Mouse (Mus musculus) gastrocnemius, adult 18-20 months (tissue): ENCODE measurements around the gene Mtmr3. TPM values are rescaled to one million over a fixed set of nuclear protein-coding genes. Genes with fewer than 3 reads are reported as not detected.
A peak's percentile ranks its signal among the peaks of the same experiment; 100 is the strongest.

Source experiments
- DNase-seq: peaks from one replicate; pipeline ENCODE4 v3.0.0; 2021; ENCODE audit warnings: low spot score
- long read RNA-seq, 2 experiments: library from polyadenylated mRNA; stranded (forward); transcript quantifications; one replicate each; pipeline ENCODE4 v2.0.0; 2021
- total RNA-seq, 2 experiments: library from RNA; stranded (reverse); gene quantifications; 2 replicates each; pipeline ENCODE4 v1.2.3; 2021

The Mtmr3 gene
- 10 to 100 TPM; 45.1 to 51.2 TPM for total RNA-seq
- long read RNA-seq, experiment 1, full-length matches to known transcripts: 4 of 79 reads
- long read RNA-seq, experiment 1, partial matches to known transcripts: 14 of 79 reads
- long read RNA-seq, experiment 1, other reads (novel, unspliced or antisense): 61 of 79 reads
- long read RNA-seq, experiment 2, full-length matches to known transcripts: 1 of 47 reads
- long read RNA-seq, experiment 2, partial matches to known transcripts: 13 of 47 reads
- long read RNA-seq, experiment 2, other reads (novel, unspliced or antisense): 33 of 47 reads

DNA sequence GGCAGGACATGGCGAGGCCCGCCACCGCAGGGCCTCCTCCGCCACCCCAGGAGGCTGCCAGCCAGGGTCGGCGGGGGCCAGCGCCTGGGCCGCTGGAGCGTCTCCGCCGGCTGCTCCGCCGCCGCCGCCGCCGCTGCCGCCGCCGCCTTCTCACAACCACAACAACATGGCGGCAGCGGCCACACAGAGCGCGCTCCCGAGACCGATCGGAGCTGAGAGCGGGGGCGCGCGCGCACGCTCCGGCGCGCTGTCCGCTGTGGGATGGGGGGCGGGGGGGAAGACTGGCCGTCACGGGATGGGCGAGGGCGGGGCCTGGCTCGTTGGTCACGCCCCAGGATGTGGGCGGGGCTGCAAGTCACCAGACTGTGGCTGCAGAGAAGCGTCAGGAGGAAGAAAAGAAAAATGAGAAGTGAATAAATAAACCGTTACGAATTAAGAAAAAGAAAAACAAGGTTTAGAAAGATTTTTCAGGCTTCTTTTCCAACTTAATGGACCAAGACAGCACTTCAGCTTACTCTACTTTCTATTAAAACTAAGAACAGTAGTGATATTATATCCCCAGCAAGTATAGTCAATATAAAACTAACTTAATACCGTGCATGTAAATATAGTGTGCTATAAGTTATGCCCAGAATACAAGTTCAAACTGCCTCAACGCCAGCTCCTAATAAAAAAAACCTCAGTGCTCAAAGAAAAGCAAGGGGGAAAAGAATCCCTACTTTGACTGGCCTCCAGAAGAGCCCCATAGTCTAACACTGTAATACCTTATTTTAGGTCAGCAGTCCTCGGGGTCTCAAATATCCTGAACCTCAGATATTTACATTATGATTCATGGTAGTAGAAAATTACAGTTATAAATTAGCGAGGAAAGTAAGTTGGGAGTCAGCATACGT, at the start of gene Mtmr3:
TSS of gene Mtmr3 (minus strand) at position 256 of the 893 bp plus-strand sequence.
- peak; percentile 96 for DNase-seq

- DNase-seq: no peak
These were observed 49.1 kb upstream of the Mtmr3 start for GRCm38 (mm10) chr11:4643722-4644121.

DNA sequence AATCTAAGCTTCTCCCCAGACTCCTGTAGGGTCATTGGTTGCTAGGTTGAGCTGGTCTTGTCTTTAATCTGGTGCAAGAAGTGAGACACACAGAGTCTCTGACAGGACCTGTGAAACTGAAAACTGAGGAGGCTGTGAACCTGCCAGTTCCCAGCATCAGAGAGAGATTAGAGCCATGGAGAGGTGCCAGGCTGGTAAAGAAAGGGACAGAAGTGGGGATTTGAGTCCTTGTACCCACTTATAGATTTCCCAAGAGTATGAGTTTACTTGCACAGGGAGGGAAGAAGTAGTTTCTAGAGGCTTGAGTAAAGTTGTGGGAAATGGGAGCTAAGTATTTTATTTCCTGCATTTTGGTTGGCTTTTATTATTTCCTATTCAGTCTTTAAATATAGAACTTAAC, 46.5 kb upstream of the Mtmr3 start:
- no peak for DNase-seq

DNA sequence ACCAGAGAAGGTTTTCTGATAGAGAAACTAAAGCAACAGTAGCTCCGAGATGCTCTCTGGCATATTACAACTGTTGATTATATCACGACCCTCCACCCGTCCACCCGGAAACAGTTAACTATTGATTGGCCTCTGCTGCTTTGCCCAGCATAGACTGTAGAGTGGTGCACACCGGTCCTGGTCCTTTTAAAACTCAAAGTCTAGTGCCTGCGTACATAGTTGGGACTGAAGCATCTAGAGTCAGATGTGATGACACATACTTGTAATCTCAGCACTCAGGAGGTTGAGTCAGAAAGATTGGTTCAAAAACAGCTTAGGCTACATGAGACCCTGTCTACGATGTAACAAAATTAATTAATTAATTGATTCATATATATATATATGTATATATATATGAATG, 43.6 kb upstream of the Mtmr3 start:
- no peak for DNase-seq

GRCm38 (mm10) chr11:4637534-4638234, 43.0 kb upstream of the Mtmr3 start, which contains the start of gene Ascc2:
Ascc2 (plus strand) TSS chr11:4637747.
- DNase-seq: peak; percentile 98

DNA sequence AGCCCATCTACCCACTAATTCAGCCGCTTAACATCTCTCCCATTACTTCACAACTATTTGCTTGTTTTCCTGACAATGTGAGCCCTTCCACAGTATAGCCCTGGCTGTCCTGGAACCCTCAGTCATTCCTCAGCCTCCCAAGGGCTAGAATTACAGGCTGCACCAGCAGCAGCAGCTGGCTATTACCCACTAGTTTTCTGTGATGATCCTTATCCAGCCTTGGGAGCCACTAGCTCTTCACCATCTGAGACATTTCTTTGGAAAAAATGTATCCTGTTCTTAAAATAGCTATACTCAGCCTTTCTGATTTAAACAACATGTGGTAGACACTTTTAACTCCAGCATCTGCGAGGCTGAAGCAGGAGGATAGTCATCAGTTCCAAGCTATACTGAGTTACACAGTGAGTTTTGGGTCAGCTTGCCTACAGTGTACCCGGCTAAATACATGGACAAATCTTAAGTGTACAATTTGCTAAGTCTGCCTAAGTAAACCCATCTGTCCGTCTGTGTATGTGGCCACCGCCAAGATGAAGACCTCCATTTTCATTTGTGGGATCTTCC, 42.2 kb upstream of the Mtmr3 start:
- peak; percentile 15 for DNase-seq

- DNase-seq: no peak
These were observed 39.7 kb upstream of the Mtmr3 start for GRCm38 (mm10) chr11:4634395-4634794.

GRCm38 (mm10) chr11:4633420-4633819, 38.8 kb upstream of the Mtmr3 start:
- no peak for DNase-seq

DNA sequence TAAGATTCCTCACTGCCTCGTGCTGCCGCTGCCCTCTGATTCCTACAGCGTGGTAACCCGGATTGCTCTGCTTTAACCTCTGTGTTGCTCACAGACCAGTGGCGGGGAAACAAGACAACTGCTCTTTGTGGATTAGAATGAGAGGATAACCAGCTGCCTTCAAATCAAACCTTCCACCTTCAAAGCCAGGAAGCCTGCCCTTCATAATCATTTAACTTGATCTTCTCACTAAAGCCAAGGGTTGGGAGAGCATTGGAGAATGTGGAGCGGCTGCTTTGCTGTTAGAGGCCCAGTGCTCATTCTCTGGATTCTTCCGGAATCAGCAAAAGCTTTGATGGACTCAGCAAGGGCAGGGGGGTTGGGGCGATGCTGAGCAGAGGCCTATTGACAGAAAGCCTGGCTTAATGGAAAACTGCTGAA, 35.2 kb upstream of the Mtmr3 start:
- DNase-seq: no peak

- no peak for DNase-seq
These were observed 33.0 kb upstream of the Mtmr3 start for GRCm38 (mm10) chr11:4627636-4628035.

DNA sequence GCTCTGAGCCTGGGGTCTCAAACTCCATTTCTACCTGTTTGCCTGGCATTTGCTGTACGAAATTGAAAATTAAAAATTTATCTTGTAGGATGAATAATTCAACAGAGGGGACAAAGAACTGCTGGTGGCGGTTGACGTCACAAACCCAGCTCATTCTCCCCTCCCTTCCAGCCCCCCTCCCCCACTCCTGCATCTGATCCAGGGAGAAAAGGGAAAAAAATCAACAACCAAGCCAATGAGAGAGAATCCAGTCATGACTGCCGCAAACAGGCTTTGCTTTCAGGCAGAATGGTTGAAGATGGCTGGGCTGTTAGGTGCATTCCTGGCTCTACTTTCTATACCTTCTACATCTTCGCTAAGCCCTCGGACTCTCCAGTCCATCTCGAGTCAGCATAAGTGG, 31.3 kb upstream of the Mtmr3 start:
- no peak for DNase-seq

DNA sequence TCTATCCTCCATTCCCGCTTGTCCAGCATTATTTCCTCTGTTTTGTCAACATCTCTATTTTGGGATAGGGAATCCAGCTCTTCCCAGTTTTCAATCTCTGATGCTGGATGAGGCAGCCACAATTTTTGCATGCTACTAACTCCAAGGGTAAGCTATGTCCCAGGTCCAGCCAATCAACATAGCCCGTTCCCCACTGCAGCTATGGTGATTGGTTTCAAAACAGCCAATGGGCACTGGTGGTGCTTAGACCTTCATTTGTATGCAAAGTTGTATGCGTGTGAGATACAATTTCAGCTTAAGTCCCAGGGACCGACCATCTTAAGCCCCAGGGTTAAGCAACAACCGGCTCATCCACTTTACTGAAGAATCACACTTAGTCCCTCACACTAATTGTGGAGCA, 28.3 kb upstream of the Mtmr3 start:
- DNase-seq: no peak

GRCm38 (mm10) chr11:4622442-4622986, 27.9 kb upstream of the Mtmr3 start:
- DNase-seq: no peak

GRCm38 (mm10) chr11:4621866-4622265, 27.2 kb upstream of the Mtmr3 start:
- no peak for DNase-seq

- peak; percentile 76 for DNase-seq
These were observed 25.9 kb upstream of the Mtmr3 start for GRCm38 (mm10) chr11:4620501-4621108.

- no peak for DNase-seq
These were observed 25.4 kb upstream of the Mtmr3 start, which contains the start of gene Gm11032 for GRCm38 (mm10) chr11:4620017-4620485. Gm11032 (plus strand) TSS chr11:4620067.

- peak; percentile 40 for DNase-seq
These were observed 17.2 kb upstream of the Mtmr3 start for GRCm38 (mm10) chr11:4611904-4612303.

DNA sequence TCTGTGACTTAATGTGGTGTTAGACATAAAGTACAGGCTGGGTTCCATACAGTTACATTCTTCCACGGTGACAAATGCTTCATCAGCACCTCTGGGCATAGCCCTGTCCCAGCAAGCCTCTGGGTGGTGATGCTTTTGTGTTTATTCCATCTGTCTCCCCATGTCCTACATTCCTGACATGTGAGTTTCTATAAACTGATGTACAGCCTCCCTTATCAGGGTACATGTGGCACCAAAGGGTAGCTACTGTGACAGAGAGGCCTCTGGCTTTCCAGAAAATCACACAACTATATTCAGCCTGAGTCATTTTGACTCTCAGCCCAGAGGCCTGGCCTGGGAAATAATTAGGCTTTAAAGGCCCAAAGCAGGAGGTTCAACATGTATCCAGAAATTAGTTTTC, 11.9 kb upstream of the Mtmr3 start:
- no peak for DNase-seq

GRCm38 (mm10) chr11:4605414-4605813, 10.8 kb upstream of the Mtmr3 start:
- no peak for DNase-seq

- no peak for DNase-seq
These were observed 9.8 kb upstream of the Mtmr3 start for GRCm38 (mm10) chr11:4604441-4604840.
